Mouse (Mus musculus) B cell, adult (primary cell): ENCODE results near the gene Uxs1. TPM values are rescaled to one million over a fixed set of nuclear protein-coding genes. Genes with fewer than 3 reads are reported as not detected.

ENCODE experiments used
- total RNA-seq: library from RNA; stranded (reverse); gene quantifications from 4 replicates; pipeline ENCODE4 v1.2.4, GENCODE M21; 2023; ENCODE audit not compliant: inconsistent age

The Uxs1 gene
- total RNA-seq, result 10.3 to 30.3 TPM (median 15.2 TPM) in 4 replicates

DNA sequence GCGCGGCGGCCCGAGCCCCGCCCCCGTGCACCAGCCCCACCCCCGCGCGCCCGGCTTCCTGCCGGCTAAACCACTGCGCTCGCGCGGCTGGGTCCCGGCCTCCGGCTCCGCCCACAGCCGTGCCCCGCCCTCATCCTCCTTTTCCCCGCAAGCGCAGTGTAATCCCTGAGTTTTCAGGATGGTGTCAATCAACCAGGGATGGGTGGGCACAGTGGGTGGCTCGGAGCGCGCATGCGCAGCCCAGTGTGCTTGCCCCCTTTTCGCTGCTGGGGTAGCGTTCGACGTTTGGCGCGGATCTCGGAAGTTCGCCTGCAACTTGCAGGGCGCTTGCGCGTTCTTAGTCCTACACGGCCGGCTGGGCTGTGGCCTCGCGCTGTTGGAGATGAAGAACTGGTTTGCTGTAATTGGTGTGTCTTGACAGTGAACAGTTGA, at the start of gene Uxs1:
Uxs1 (minus strand) TSS at position 38 of the 432 bp plus-strand sequence.

GRCm38 (mm10) chr1:43730491-43730924, 97.1 kb downstream of the Uxs1 start, which contains the start of gene 1500015O10Rik:
Gene 1500015O10Rik, plus strand, starts transcription at chr1:43730602.

Other genes with a start within 250 kb of the Uxs1 start
- gene 1500015O10Rik, start 97.2 kb downstream of the Uxs1 start, total RNA-seq, result not detected in 4 replicates
- 76.5 to 82.1 TPM (median 78.0 TPM) in 4 replicates for gene Tpp2, start 105.8 kb upstream of the Uxs1 start, total RNA-seq
- not detected in 4 replicates for gene Mettl21c, start 192.2 kb upstream of the Uxs1 start, total RNA-seq
- 0.18 to 0.45 TPM (median 0.26 TPM) in 4 replicates for gene Gm8251, start 234.1 kb upstream of the Uxs1 start, total RNA-seq